ENCODE assay signal across 1 mouse cellular context in the genomic region with DNA sequence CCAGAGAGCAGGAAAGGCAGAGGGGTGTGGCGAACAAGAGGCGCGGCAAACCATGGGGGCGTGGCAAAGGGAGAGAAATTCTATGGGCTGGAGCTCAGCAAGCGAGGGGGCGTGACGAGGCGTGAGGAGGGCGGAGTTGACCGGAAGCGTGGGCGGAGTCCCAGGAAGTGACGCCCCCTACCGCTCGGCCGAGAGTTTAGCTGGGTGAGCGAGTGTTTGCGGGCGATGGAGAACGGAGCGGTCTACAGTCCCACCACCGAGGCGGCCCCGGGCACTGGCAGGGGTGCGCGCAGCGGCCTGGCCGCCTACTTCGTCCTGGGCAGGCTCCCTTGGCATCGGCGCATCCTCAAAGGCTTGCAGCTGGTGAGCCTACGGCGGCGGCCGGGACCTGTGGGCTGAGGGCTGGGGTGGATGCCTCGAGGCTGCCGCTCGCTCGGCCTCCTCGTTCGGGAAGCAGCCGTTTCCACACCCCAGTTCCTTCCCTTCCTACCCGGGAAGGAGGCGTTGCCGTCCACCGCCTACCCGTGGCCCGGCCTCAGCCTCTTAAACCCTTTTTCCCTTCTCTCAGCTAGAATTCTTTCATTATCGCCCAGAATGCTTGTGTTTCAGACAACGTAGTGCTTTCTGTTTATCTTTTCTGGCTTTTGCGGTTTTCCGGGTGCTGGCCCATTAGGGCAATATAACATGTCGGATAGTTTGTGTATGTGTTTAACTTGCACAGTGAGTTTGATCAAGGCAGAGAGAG.
TF ChIP-seq lines count a peak whose summit lies in the region.

TSS of gene Cmtm6 (plus strand) at position 106 of the 745 bp plus-strand sequence.

TF ChIP-seq in CH12.LX, 34 proteins besides CTCF, POLR2A, EP300 and RAD21 (continued from another document):
- TF ChIP-seq SIN3A (IDR thresholded peaks at IDR 0.05; ENCODE audit: low read length) = peak; percentile 68
- TF ChIP-seq USF2 (conservative IDR thresholded peaks at IDR 0.05; ENCODE audit: low read depth, low read length) = no peak
- no peak for TF ChIP-seq ZC3H11A (IDR thresholded peaks at IDR 0.05; ENCODE audit: low read depth, low read length)
- peak; percentile 75; the same call in 1 of the 2 replicates for TF ChIP-seq UBTF (IDR thresholded peaks at IDR 0.05; ENCODE audit: low read depth, low read length)
- TF ChIP-seq MYC (IDR thresholded peaks at IDR 0.05; ENCODE audit: low read depth, low read length) = peak; percentile 47; the same call in 1 of the 2 replicates
- no peak for TF ChIP-seq MAFK (IDR thresholded peaks at IDR 0.05; ENCODE audit: insufficient replicate concordance, low read length)
- TF ChIP-seq HCFC1 (IDR thresholded peaks at IDR 0.05; ENCODE audit: low read depth, low read length) = peak; percentile 69
- TF ChIP-seq IRF4 (IDR thresholded peaks at IDR 0.05; ENCODE audit: low read depth, low read length) = peak; percentile 34; the same call in 1 of the 2 replicates
TF ChIP-seq in CH12.LX: peak in this region for 16.
